Mouse (Mus musculus) cortical plate, adult 2 months (tissue): ENCODE data around the gene Grid2.

Experiments used
- CTCF ChIP-seq: fragments of 200-500 bp; IDR thresholded peaks from 2 replicates; pipeline ENCODE4 v1.5.1; 2011; ENCODE audit warnings: mild to moderate bottlenecking, control low read depth, low read length; ENCODE audit not compliant: insufficient read depth; ENCODE audit errors: extremely low read depth
- POLR2A ChIP-seq: fragments of 200-500 bp; IDR thresholded peaks from 2 replicates; pipeline ENCODE4 v1.6.1; 2011; ENCODE audit warnings: mild to moderate bottlenecking, low read length, control low read depth; ENCODE audit not compliant: insufficient read depth; ENCODE audit errors: extremely low read depth

DNA sequence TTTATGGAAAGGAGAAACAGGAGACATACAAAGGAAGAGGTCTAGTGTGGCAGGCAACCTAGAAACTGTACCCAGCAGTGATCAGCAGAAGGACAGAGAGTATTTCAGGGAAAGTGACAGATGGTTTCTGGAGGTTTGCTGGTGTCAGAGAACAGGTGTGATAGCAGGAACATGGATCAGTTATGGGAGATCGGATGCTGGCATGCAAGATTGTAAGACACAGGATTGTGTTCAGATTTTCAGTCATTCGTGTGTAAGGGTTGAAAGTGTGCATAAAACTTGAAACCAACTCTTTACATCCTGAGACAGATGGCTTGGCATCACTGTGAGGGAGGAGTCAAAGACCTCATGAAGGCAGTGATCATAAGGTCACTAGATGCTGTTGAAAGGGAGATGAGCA is 817.7 kb downstream of the Grid2 start:
- TF ChIP-seq CTCF (no peak), POLR2A (no peak)
